Mouse (Mus musculus) brain, adult 2 months (tissue): Measurements from ENCODE around the gene Olfr514.
A peak's percentile ranks its signal among the peaks of the same experiment; 100 is the strongest.

Experiments used
- DNase-seq: peaks from one replicate; pipeline ENCODE4 v3.0.0; 2011; ENCODE audit warnings: low read depth, low spot score

Olfr514 gene

GRCm38 (mm10) chr7:108825897-108826296 is at the start of gene Olfr514:
Olfr514 (minus strand) TSS chr7:108825997.
- no peak for DNase-seq

- no peak for DNase-seq
Measured at GRCm38 (mm10) chr7:108872279-108872678, 46.5 kb upstream of the Olfr514 start, which contains the start of gene Olfr517. Olfr517 (minus strand) TSS chr7:108872379.

GRCm38 (mm10) chr7:108850429-108850828 is 24.6 kb upstream of the Olfr514 start, which contains the start of gene Olfr516:
Olfr516 (minus strand) TSS chr7:108850529.
- DNase-seq, result no peak

- peak; percentile 67 for DNase-seq
Measured at GRCm38 (mm10) chr7:108814593-108815215, 11.1 kb downstream of the Olfr514 start.

- DNase-seq, result no peak
Measured at GRCm38 (mm10) chr7:108797205-108797933, 28.4 kb downstream of the Olfr514 start.
